Mouse (Mus musculus): Measurements from ENCODE around the gene Sgk1.

DNA sequence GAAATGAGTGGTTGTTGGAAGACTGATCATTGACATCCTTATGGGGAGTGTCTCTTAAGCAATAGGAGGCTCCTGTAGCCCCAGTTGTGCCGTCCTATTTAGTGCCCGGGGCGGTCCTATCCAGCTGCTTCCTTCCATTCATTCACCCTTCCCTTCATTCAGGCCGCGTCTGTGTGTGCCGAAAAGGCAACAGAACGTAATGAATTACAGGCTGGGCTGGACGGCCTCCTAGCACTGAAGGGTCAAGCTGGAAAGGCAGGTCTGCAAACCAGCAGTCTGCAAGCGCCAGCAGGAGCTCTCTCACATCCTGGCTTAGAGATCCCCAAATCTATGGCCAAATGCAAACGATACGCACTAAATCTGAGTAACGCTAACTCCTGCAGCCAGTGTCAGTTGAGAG lies 1.6 kb downstream of the Sgk1 start:
- TF ChIP-seq CTCF (IDR thresholded peaks at IDR 0.05; ENCODE audit: extremely low read depth, insufficient read depth, low read length) = no peak
- peak; percentile 17; the same call in 1 of the 2 replicates for TF ChIP-seq POLR2A (IDR thresholded peaks at IDR 0.05; ENCODE audit: extremely low read depth, insufficient read depth, low read length)

Data from cortical plate, adult 2 months (tissue).